Mouse (Mus musculus): ENCODE results near the gene Cplane1.

Cplane1 gene

GRCm38 (mm10) chr15:8302944-8303343 is 134.0 kb downstream of the Cplane1 start:
- DNase-seq, result no peak

- DNase-seq, result no peak
Measured at GRCm38 (mm10) chr15:8305474-8305873, 136.6 kb downstream of the Cplane1 start.

GRCm38 (mm10) chr15:8317381-8317780 is 148.5 kb downstream of the Cplane1 start:
- DNase-seq, result no peak

GRCm38 (mm10) chr15:8319191-8319590 is 150.3 kb downstream of the Cplane1 start:
- no peak for DNase-seq
